Mouse (Mus musculus) heart, postnatal 0 days (tissue): ENCODE measurements around the gene Top1.

Source experiments
- CTCF ChIP-seq: IDR thresholded peaks from 2 replicates; pipeline ENCODE4 v1.5.1; 2016; ENCODE audit warnings: antibody characterized with exemption, control low read depth, low read depth
- EP300 ChIP-seq: IDR thresholded peaks from 2 replicates; pipeline ENCODE4 v1.6.1; 2016; ENCODE audit warnings: antibody characterized with exemption, low read depth

DNA sequence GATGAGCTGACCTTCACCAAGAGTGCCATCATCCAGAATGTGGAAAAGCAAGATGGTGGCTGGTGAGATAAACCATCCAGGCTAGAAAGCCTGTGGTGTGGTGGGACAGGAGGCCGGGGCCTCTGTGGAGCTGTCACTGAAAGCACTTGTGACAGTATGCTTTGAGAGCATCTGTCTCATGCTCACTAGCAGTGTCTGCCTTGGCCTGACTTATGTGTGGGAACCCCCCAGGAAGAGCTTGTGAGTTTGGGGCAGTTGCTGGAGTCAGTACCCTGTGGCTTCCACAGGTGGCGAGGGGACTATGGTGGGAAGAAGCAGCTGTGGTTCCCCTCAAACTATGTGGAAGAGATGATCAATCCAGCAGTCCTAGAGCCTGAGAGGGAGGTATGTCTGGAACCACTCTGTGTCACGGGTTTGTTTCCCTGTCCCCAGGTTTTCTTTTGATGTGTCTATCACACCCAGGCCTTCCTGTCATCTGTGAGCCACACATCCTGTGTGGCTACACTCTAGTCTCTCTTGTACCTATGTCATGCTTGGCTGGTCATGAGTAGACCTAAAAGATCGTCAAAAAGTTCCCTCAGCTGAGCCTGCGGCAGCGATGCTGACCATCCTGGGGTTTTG, 111.0 kb downstream of the Top1 start:
- TF ChIP-seq EP300 = no peak
- no peak for TF ChIP-seq CTCF
